Mouse (Mus musculus): Measurements from ENCODE around the gene Astl.
A peak's percentile ranks its signal among the peaks of the same experiment; 100 is the strongest.

Astl gene

DNA sequence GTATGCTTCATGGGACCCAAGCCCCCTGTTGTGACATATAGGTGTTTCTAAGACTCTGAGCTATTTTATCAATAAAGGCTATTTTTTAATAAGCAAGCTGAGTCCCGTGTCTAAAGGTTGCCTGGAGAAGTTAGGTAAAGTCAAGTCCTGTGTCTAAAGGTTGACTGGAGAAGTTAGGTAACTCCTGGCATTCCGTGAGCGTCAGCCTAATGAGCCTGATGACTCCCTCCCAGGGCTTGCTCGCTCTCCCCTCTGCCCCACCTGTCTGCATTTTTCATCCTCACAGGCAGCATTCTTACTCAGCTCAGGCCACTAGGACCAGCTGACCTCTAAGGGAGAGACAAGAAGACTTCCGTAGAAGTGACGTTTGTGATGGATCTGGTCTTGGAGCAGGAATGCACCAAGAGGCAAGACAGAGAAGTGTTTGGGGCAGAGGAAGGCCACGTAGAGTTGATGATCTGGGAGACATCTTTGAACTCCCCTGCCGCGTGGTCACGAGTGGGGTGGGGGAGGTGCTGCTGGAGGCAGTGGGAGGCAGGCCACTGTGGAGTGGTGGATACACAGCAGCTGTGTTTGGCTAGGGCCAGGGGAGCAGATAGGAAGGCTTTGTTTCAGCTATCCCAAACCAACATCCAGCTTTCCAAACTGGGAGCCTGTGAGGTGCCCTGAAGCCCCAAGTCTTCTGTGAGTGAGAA lies 28.8 kb downstream of the Astl start:
- peak; percentile 38 for DNase-seq (ENCODE audit: low spot score)

DNA sequence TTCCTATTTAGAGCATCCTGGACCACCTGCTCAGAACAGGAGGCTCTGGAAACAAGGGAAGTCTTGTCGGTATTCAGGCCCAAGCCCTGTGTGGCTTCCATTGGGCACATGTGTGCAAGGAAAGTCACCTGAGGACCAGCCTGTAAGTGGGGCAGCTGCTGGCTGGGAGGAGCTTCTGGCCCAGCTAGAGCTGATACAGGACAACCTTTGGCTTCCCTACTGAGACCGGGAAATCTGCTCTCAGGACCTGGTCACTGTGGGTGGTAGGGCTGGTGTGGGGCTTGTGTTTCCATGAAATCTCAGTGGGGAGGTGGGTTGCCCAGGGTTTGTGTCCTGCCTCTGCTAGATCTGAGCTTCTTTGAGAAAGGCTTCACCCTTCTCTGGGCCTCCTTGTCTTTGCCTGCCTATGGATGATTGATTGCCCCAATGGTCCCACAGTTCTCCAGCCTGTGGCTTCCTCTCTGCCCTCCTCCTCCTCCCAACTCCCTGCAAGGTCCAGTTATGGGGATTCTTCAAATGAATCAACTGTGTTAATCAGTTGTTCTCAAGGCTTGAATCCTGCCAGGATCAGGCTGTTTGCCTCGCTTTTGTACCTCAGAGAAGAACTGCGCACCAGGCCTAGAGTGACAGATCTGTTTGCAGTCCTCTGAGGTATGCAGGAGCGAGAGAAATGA lies 31.4 kb downstream of the Astl start:
- no peak for DNase-seq (ENCODE audit: low spot score)

DNA sequence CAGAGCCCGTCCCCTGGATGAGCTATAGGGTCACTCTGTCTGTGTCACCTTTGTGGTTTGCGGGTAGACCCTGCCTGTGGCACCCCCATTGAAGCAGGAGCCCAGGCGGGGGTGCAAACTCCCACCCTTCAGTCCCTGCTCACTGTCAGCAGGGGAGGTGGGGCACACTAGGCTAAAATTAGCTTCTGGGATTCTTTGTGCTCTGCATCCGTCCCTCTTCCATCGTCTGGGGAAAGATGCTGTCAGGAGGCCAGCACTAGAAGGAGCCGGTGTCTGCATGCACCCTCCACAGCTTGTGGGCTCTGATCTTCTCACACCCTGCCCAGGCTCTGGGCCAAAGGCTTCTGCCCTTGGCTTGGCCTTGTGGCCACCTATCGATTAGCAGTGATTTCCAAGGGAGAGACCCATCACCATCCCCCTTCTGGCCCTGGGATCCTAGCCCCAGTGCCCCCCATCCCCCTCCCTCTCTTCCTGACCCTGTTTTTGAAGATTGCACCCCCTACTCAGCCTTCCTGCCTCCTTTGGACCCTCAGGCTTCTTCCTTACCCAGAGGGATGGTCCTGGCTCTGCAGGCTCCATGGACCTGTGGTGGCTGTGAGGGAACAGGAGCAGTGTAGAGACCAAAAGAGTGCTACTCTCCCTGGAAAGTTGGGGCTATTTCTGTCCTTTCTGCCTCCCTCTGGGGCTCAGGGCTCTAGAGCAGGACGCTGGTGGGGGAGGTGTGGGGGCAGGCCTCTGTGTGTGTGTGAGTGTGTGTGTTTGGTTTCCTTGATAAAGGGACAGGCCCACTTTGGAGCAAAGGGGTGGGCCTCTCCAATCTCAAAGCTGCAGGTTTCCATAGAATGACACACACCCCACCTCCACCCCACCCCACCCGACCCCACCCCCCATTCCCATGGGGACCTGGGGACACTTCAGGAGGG lies 32.4 kb downstream of the Astl start:
- peak; percentile 67 for DNase-seq (ENCODE audit: low spot score)

DNA sequence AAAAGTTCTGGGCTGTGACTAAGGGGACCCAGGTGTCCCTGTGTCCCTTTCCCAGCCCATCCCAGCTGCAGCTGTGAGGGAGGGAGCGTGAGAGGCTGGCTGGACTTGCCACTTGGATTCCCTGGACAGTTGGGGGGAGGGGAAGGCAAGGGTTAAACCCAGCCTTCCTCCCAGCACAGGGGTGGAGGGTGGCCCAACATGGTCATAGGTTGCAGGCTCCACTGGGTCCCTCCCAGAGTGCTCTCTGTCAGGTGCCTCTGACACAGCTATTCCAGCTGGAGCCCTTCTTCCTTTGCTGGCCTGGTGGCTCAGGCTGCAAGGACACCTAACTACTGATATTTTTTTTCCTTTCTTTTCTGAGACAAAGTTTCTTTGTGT lies 33.0 kb downstream of the Astl start:
- DNase-seq (ENCODE audit: low spot score): peak; percentile 81

DNA sequence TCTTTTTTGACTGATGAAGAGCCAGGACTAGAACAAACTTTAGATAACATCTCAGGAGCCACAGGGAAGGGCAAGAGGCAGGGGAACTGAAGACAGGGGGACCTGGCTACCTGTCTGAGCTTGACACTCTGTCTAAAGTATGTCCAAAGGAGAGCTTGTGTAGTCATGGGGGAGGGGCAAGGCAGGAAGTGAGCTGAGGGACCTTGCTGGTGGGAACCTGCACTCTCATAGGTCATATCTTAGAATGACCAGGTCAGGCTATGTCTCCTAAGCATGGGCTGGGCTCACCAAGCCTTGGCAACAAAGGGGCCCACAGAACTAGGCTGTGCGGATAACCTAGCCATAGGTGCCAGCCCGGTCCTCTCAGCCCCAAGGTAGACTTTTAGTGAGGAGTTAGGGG lies 33.6 kb downstream of the Astl start:
- DNase-seq (ENCODE audit: low spot score): peak; percentile 57

DNA sequence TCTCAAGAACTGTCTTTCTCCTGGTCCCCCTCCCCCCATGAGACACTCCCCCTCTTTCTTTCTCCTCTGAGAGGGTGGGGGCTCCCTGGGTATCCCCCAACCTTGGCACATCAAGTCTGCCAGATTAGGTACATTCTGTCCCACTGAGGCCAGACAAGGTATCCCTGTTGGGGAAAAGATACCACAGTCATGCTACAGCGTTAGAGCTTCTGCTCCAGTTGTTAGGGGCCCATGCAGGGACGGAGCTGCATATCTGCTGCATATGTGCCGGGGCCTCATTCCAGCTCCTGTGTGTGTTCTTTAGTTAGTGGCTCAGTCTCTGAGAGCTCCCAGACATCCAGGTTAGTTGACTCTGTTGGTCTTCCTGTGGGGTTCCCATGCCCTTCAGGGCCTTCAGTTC lies 35.7 kb downstream of the Astl start:
- DNase-seq (ENCODE audit: low spot score): no peak

DNA sequence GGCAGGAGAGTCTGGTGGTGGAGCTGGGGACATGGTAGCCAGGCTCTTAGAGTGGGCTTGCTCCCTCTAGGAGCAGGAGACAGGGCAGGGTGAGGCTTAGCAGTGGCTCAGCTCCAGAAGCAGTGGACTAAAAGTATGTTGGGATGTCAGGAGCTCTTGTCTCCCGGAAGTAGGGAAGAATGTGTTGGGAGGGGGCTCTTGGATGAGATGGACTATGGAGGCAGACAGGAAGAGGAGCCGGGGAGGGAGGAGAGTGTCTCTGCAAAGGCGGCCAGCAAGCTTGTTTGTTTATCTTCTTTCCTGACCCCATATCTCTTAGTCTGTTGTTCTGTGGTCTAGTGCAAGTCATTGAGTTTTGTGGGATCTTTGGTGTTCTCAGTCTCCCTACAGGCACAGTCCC lies 36.6 kb downstream of the Astl start:
- no peak for DNase-seq (ENCODE audit: low spot score)

DNA sequence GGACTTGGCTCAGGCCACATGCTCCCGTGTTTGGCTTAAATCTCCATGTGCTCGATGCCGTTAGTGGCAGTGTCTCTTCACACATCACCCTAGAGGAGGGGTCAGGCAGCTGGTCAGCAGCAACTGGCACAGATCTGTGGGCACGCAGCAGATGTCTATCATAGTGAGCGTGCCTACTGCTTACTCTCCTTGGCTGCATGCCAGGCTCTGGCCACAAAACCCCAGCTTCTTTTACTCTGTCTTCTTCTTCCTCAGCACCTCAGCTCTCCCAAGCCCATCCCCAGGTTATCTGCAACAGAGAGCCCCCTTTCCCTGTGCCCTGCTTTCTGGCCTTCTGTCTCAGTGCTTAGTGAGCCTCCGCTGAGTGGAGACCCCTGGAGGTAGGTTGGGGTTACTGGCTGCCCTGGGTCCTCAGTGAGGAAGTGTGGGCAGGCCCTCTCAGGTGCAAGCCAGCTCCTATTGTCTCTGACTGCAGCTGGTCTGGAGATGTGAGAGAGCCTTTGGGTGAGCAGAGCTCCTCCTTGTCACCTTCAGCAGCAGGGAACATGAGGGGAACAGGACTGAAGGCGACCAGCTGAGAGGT lies 37.4 kb downstream of the Astl start:
- DNase-seq (ENCODE audit: low spot score): no peak

DNA sequence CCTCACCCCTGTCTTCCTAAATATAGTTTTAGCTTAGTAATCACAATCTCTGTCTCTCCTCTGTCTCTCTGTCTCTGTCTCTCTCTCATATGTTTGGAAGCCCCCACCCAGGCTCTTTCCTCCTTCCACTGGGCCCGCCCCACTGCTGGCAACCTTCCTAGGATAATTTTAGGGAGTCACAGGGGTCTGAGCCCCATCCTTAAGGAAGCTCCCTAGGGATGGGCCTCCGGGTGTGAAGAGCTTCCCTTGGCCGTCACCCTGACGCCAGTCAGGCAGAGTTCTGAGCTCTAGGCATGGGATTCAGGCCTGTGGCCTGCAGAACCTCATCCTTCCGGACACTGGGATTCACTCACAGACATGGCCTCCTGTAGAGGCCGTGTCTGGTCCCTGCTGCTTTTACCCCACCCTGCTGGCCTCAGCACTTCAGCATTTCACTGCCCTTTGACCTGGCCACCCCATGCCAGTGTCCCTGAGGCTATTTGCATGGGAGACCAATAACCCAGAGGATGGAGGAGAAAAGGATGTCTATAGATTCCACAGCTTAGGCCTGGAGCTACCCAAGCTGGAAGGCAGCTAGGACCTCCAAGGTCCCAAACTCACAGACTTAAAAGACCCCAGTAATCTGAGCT lies 38.1 kb downstream of the Astl start:
- no peak for DNase-seq (ENCODE audit: low spot score)

DNA sequence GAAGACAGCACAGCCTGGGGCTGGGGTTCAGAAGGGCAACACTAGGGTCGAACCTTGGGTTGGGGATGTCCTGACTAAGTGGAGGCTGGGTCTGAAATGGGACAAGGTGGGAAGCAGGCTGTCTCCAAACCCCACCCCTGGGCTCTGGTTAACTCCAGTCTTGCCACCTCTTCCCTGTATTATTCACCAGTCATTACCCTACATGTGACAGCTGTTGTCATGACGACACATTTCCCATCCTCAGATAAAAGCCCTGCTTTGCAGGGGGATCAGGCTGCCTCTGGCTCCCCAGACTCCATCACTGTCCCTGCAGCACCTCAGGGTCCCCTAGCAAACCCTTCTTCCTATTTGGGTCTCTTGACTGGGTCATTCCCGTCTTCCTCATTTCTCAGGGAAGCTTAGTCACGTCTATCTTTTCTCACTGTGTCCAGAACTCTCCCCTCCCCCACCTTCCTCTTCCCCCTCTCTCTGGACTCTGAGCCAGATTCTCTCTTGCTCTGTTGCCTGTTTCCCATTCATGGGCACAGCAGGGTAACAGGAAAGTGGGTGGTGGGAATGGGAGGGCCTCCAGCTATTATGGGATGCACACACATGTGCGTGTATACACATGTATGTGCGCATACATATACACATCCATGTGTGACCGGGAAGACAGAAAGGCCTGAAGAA lies 39.6 kb downstream of the Astl start:
- no peak for DNase-seq (ENCODE audit: low spot score)

DNA sequence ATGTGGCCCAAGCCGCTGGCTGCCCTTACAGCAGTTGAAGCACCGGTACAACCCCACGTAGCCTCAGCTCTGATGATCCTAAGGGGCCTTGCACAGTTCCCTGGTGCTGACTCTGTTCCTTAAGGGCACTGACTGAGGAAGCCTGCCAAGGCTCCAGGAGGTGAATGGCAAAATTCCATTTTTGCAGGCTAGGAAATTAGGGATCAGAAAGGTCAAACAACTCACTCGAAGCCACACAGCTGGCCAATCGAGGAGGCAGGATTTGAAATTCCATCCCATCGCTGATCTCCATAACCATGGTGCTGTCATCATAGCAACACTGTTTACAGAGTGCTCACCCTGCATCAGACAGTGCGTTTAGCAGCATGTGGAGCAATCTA lies 40.2 kb downstream of the Astl start:
- no peak for DNase-seq (ENCODE audit: low spot score)

DNA sequence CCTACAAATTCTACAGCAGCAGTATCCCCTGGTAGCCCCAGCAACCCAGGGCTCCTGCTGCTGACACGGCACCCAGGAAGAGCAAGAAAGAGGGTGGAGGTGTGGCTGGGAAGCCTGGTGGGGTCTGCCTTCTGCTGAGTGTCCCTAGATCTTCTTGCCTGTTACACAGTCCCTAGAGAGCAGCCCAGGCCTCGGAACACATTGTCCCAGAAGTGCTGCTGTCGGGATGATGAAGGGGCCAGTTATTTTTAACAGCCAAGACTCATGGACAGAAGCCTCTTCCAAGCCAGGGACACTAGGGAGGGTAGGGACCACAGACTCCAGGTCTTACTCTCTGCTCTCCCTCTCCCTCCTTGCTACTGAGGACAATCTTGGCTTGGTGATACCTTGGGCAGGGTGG lies 40.8 kb downstream of the Astl start:
- DNase-seq (ENCODE audit: low spot score): no peak

DNA sequence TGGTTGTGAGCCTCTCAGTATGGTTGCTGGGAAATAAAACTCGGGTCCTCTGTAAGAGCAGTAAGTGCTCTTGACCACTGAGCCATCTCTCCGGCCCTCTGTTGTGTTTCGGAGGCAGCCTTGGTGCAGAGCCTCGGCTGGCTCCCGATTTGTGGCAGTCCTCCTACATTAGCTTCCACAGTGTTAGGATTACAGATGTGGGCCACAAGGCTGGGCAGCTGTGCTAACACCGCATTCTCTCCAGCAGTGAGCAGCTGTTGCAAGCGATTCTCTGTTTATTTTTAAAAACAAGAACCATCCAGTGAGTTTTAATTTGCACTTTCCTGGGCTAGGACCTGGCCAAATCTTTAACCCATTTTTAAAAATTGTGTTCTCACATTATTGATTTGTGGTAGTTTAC lies 45.4 kb downstream of the Astl start:
- DNase-seq (ENCODE audit: low spot score): no peak

DNA sequence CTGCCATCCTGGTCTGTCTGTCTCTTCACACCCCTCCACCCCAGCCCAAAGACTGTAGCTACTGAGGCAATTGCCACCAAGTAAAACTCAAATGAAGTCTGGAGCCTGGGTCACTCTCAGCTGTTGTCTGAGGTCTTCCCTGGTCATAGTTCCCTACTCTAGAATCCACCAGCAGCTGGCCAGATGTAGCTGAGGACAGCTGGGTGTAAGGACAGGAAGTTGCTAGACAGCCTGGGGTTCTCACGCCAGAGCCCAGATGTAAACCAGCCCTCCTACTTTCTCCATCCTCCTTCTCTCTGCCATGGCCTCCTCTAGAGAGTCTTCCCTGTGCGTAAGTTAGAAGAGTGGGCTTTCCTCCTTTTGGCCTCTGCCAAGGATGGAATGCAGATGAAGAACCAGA lies 49.1 kb downstream of the Astl start:
- no peak for DNase-seq (ENCODE audit: low spot score)

DNA sequence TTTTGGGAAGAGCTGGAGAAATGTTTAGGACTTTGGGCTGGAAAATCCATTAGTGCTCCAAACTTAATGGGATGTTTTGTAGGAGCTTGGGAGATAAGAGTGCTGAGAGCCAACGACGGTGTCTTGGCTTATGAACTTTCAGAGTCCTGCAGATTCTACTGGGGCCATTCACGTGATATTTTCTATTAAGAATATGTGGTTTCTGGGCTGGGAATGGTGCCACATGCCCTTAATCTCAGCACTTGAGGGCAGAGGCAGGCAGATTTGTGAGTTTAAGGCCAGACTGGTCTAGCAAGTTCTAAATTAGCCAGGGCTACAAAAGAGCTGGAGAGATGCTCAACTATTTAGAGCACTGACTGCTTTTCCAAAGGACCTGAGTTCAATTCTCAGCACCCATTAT lies 51.9 kb downstream of the Astl start:
- no peak for DNase-seq (ENCODE audit: low spot score)

DNA sequence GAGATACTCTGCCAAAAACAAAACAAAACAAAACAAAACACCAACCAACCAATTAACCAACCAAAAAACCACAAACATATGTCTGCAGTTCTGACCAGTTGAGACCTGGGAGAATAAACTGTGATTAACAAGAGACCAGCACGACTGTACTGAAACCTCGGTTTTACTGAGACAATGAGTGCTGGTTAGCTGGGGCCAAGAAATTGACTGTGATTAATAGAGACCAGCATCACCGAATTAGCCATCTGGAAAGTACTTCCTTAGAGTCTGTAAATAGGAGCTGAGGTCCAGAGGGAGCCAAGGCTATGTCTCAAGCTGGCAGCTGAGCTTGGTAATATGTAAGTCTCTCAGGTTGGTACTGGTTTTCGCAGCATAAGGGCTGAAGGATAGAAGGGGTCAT lies 52.4 kb downstream of the Astl start:
- DNase-seq (ENCODE audit: low spot score): no peak

DNA sequence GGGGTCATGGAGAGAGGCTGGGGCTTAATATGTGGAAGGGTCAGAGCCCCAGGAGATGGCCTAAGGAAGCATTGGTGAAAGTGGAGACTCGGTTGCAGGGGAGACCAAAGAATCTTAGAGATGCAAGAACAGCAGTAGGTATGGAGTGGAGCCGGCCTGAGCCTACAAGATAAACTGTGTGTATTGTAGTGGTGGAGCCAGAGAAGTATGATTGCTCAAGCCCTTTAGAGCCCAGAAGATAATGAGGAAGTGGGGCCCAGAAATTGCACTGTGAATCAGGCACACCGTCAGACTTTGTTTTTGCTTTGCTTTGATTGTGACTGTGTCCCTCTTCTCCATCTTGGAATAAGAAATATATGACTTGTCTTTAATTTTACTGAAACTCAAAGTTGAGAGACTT lies 52.9 kb downstream of the Astl start:
- no peak for DNase-seq (ENCODE audit: low spot score)

DNA sequence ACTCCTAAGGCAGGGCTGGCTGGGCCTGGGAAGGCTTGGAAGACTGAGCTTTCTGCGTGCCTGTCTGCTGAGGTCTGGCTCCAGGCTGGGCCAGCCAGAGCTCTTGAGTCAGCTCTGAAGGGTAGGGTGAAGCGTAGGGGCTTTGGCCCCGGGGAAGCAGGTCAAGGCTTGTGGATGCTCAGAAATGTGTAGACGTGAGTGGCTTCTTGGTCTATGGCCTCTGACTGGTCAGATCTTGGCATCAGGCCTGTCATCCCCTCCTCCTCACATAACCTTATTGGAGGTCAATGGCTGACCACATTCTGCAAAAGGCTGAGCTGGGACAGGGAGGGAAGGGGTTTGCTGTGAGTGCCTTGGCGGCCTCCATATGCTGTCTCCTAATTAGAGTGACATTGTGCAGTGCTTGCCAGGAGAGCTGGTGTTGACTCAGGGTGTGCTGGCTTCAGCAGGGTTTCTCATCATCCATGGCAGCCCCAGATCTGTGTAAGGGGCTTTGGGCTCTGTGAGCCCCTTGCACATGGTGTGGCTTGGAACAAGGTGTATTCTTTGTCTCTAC lies 56.2 kb downstream of the Astl start:
- no peak for DNase-seq (ENCODE audit: low spot score)

DNA sequence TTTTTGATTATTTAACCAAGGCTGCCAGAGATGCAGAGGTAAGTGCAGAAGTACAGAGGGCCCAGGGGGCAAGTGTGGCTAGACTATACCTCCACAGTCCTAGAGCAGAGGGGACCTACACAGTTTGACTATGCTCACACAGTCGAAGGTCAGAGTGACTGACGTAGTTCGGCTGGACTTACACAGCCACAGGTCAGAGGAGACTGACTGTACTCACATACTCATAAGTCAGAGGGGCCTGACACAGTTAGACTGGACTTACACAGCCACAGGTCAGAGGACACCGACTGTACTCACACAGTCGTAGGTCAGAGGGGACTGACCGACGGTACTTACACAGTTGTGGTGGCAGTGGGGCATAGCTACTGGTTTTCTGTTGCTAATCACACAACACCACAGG lies 60.3 kb downstream of the Astl start:
- no peak for DNase-seq (ENCODE audit: low spot score)

Measured in yolk sac, embryonic 10.5 days (tissue).